In genomic region chr14:54224484-54225467, GRCm38 (mm10) we compare ENCODE assay signal across 8 mouse cellular contexts. TPM values are rescaled to one million over a fixed set of nuclear protein-coding genes. Genes with fewer than 3 reads are reported as not detected.
DNase-seq lines count a peak whose midpoint lies in the region; ATAC-seq lines count a peak whose summit lies in the region.
"Had no signal": no experiment of that assay in that cellular context is flagged by ENCODE, and none has a peak within 500 bp of the region (broad histone marks: within the 10 kb centered on the region; RNA-seq: fewer than 3 reads in every experiment).

No protein-coding gene starts in this region.

- no peak for ATAC-seq in lung, embryonic 16.5 days (ENCODE audit: low read depth)
- no peak for ATAC-seq in heart, embryonic 12.5 days (ENCODE audit: insufficient number of reproducible peaks, low FRiP score)

- H3K4me2 ChIP-seq in lung, embryonic 16.5 days (ENCODE audit: low read depth, low read length), result no peak overlapping the region
- no peak overlapping the region for H3K4me2 ChIP-seq in heart, embryonic 12.5 days

- no peaks in the 10 kb centered on the region for H3K9me3 ChIP-seq in lung, embryonic 16.5 days (ENCODE audit: control insufficient read depth, low read length)
- H3K9me3 ChIP-seq in heart, embryonic 12.5 days (replicated peaks), result no peaks in the 10 kb centered on the region

- no peak for DNase-seq in lung, adult 18-20 months
- DNase-seq in Muller cell, postnatal 12 days (ENCODE audit: inconsistent ontology term), result peak; percentile 56
- peak; percentile 85 to 93 for DNase-seq in natural killer cell, adult 2 months (ENCODE audit: low spot score in 2 of 2)
- no peak for DNase-seq in left cerebral cortex, adult 18-20 months (ENCODE audit: low spot score in 2 of 2)
- no peak for DNase-seq in left cerebral cortex, adult 9 months (ENCODE audit: low spot score in 2 of 2)

- H3K4me1 ChIP-seq in lung, embryonic 16.5 days (replicated peaks; ENCODE audit: control insufficient read depth, insufficient read depth, low read length), result peaks cover 26% of the 10 kb centered on the region
- peaks cover 49% of the 10 kb centered on the region for H3K4me1 ChIP-seq in heart, embryonic 12.5 days (replicated peaks)

- no peaks in the 10 kb centered on the region for H3K27me3 ChIP-seq in lung, embryonic 16.5 days (ENCODE audit: control insufficient read depth, insufficient read depth, low read depth, low read length)
- no peaks in the 10 kb centered on the region for H3K27me3 ChIP-seq in heart, embryonic 12.5 days (replicated peaks)

- 0 out of 2 replicates have a peak overlapping the region, but pooled peaks have one; percentile 12 for H3K27ac ChIP-seq in lung, embryonic 16.5 days (ENCODE audit: low read length)
- peak overlapping the region; percentile 56 for H3K27ac ChIP-seq in heart, embryonic 12.5 days (ENCODE audit: poor library complexity, severe bottlenecking)

- no peak overlapping the region for H3K4me3 ChIP-seq in lung, embryonic 16.5 days (ENCODE audit: low read length)
- H3K4me3 ChIP-seq in heart, embryonic 12.5 days, result no peak overlapping the region

- H3K9ac ChIP-seq in lung, embryonic 16.5 days (ENCODE audit: low read length), result no peak overlapping the region
- H3K9ac ChIP-seq in heart, embryonic 12.5 days, result no peak overlapping the region

- 37% methylated on average over 16 of the region's 16 CpGs for WGBS in lung, embryonic 16.5 days
- 39% methylated on average over 16 of the region's 16 CpGs for WGBS in heart, embryonic 12.5 days

- no peaks in the 10 kb centered on the region for H3K36me3 ChIP-seq in lung, embryonic 16.5 days (ENCODE audit: control insufficient read depth, insufficient read depth, low read length)
- no peaks in the 10 kb centered on the region for H3K36me3 ChIP-seq in heart, embryonic 12.5 days

RNA-seq across cellular contexts. Expression of gene Dad1, which starts 29.1 kb away (rescaled TPM):
- 430 and 439 TPM in 2 replicates for polyA plus RNA-seq in lung, embryonic 16.5 days (2015; fragmentation: Nextera tagmentation; extraction: Ambion mirVana)
- polyA plus RNA-seq in heart, embryonic 12.5 days (2016; fragmentation: Nextera tagmentation; extraction: Ambion mirVana), result 365 and 374 TPM in 2 replicates
- total RNA-seq in left cerebral cortex, adult 18-20 months (2021), result 100 to 1,000 TPM; 115 to 120 TPM

RNA-seq across cellular contexts. Expression of gene Abhd4, which starts 29.2 kb away (rescaled TPM):
- polyA plus RNA-seq in lung, embryonic 16.5 days (2015; fragmentation: Nextera tagmentation; extraction: Ambion mirVana), result 61.5 and 67.0 TPM in 2 replicates
- 87.6 and 90.2 TPM in 2 replicates for polyA plus RNA-seq in heart, embryonic 12.5 days (2016; fragmentation: Nextera tagmentation; extraction: Ambion mirVana)
- total RNA-seq in left cerebral cortex, adult 18-20 months (2021), result 10 to 100 TPM; 42.8 to 46.2 TPM

RNA-seq across cellular contexts. Expression of gene Olfr49, which starts 60.0 kb away (rescaled TPM):
- not detected in 2 replicates for polyA plus RNA-seq in lung, embryonic 16.5 days (2015; fragmentation: Nextera tagmentation; extraction: Ambion mirVana)
- polyA plus RNA-seq in heart, embryonic 12.5 days (2016; fragmentation: Nextera tagmentation; extraction: Ambion mirVana), result not detected in 2 replicates
- not detected for total RNA-seq in left cerebral cortex, adult 18-20 months (2021)
- total RNA-seq: layer of hippocampus, postnatal 10 days had no signal

Comparison
In these comparisons a context has a peak if more than half of its experiments do, and no peak if none do; other contexts are left out.
1. DNase-seq: peak in Muller cell, postnatal 12 days (single experiment) and natural killer cell, adult 2 months (2 of 2); none in lung, adult 18-20 months (0 of 2), left cerebral cortex, adult 18-20 months (0 of 2) and left cerebral cortex, adult 9 months (0 of 2).